Mouse (Mus musculus): ENCODE measurements around the gene Myef2.
A peak's percentile ranks its signal among the peaks of the same experiment; 100 is the strongest.

GRCm38 (mm10) chr2:125155504-125155903, 32.0 kb upstream of the Myef2 start:
- TF ChIP-seq CTCF (conservative IDR thresholded peaks at IDR 0.05; ENCODE audit: insufficient read depth, insufficient read length, low read depth, low read length) (0 out of 2 replicates have a peak, but pooled peaks have one; percentile 4), POLR2A (IDR thresholded peaks at IDR 0.05; ENCODE audit: low read depth, low read length) (no peak)
